Mouse (Mus musculus) forebrain, embryonic 16.5 days (tissue): ENCODE measurements at regions not wholly inside any gene's neighbourhood (a gene's known extent, or its start where the extent isn't known, plus 50 kb on each side); places are given as distances from the start of the nearest gene placed in this dataset.

ENCODE experiments used
- ATAC-seq: fragments of 200-750 bp; cut with Nextera tagmentation; 2 replicates; pipeline ENCODE4 v1.8.0; 2017; ENCODE audit warnings: mild to moderate bottlenecking, moderate library complexity
- H3K27ac ChIP-seq: fragments of 300-500 bp; sonication (generic); 2 replicates; pipeline ENCODE4 v1.5.1; 2014; ENCODE audit warnings: low read length, control low read depth
- H3K27me3 ChIP-seq: fragments of 300-500 bp; sonication (generic); replicated peaks from 2 replicates; pipeline ENCODE4 v1.6.1; 2014; ENCODE audit warnings: low read length; ENCODE audit not compliant: control insufficient read depth, insufficient read depth
- H3K36me3 ChIP-seq: fragments of 300-500 bp; sonication (generic); 2 replicates; pipeline ENCODE4 v1.6.1; 2014; ENCODE audit not compliant: control insufficient read depth, insufficient read depth
- H3K4me1 ChIP-seq: fragments of 300-500 bp; sonication (generic); replicated peaks from 2 replicates; pipeline ENCODE4 v1.6.1; 2014; ENCODE audit warnings: low read length; ENCODE audit not compliant: control insufficient read depth, insufficient read depth
- H3K4me2 ChIP-seq: fragments of 300-500 bp; sonication (generic); 2 replicates; pipeline ENCODE4 v1.6.1; 2014; ENCODE audit warnings: mild to moderate bottlenecking, low read length, control low read depth
- H3K4me3 ChIP-seq: fragments of 300-500 bp; sonication (generic); replicated peaks from 2 replicates; pipeline ENCODE4 v1.5.1; 2014; ENCODE audit warnings: mild to moderate bottlenecking, low read length, control low read depth
- H3K9ac ChIP-seq: fragments of 300-500 bp; sonication (generic); replicated peaks from 2 replicates; pipeline ENCODE4 v1.6.1; 2014; ENCODE audit warnings: low read depth, low read length, control low read depth
- H3K9me3 ChIP-seq: fragments of 300-500 bp; sonication (generic); 2 replicates; pipeline ENCODE4 v1.6.1; 2016; ENCODE audit warnings: low read length; ENCODE audit not compliant: control insufficient read depth
- WGBS: fragments of 180-500 bp; shearing (Covaris S2); extraction: QIAGEN DNeasy Blood & Tissue Kit; methylation state at CpG from one replicate; pipeline ENCODE4 v1.1.7; 2014; 5-methylcytosine and 5-hydroxymethylcytosine counted together

- no peak for ATAC-seq
- H3K27ac ChIP-seq, result no peak overlapping the region
Observed at GRCm38 (mm10) chr14:102907411-102908103, 74.9 kb downstream of the Kctd12 start.

GRCm38 (mm10) chr14:102906826-102907225 lies 75.6 kb downstream of the Kctd12 start:
- ATAC-seq, result no peak
- Histone ChIP-seq H3K4me3 (no peak overlapping the region), H3K27me3 (no peaks in the 10 kb centered on the region), H3K4me1 (peaks cover 5% of the 10 kb centered on the region), H3K27ac (no peak overlapping the region), H3K4me2 (no peak overlapping the region), H3K36me3 (no peaks in the 10 kb centered on the region), H3K9me3 (no peaks in the 10 kb centered on the region), H3K9ac (no peak overlapping the region)
- WGBS, result 88% methylated on average over 6 of the region's 6 CpGs

More at GRCm38 (mm10) chr14:102907411-102908103, 74.9 kb downstream of the Kctd12 start:
- peaks cover 5% of the 10 kb centered on the region; the same call in 1 of the 2 replicates for H3K4me1 ChIP-seq
- H3K27me3 ChIP-seq, result no peaks in the 10 kb centered on the region
- no peak overlapping the region for H3K4me2 ChIP-seq
- no peaks in the 10 kb centered on the region for H3K36me3 ChIP-seq
- no peak overlapping the region for H3K4me3 ChIP-seq
- no peaks in the 10 kb centered on the region for H3K9me3 ChIP-seq
- H3K9ac ChIP-seq, result no peak overlapping the region
- 79% methylated on average over 6 of the region's 6 CpGs for WGBS

DNA sequence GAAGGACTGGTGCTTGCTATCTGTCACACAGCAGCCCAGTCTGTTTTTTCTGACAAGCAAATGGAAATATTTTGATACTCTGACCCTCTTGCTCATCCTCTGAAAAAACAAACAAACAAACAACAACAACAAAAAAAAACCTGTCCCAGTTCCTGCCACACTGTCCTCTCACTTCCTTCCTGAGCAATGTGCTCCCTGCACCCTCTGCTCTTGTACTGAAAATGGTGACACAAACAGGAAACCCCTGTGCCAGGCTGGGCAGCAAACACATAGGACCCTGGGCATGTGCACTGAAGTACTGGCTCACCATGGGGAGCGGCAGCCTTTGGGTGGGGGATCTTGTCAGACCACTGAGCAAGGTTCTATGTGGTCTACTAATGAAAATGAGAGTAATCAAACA lies 76.2 kb downstream of the Kctd12 start:
- Histone ChIP-seq H3K4me1 (peaks cover 5% of the 10 kb centered on the region), H3K9me3 (no peaks in the 10 kb centered on the region), H3K27ac (no peak overlapping the region), H3K27me3 (no peaks in the 10 kb centered on the region), H3K4me2 (no peak overlapping the region), H3K4me3 (no peak overlapping the region), H3K9ac (no peak overlapping the region), H3K36me3 (no peaks in the 10 kb centered on the region)
- no peak for ATAC-seq
- WGBS, result 86% methylated on average over 1 of the region's 1 CpGs

GRCm38 (mm10) chr14:102902906-102903305 lies 79.5 kb downstream of the Kctd12 start:
- Histone ChIP-seq H3K9ac (no peak overlapping the region), H3K27ac (peak overlapping the region; percentile 47), H3K36me3 (no peaks in the 10 kb centered on the region), H3K4me3 (no peak overlapping the region), H3K4me2 (peak overlapping the region; percentile 7), H3K27me3 (no peaks in the 10 kb centered on the region), H3K9me3 (no peaks in the 10 kb centered on the region), H3K4me1 (peaks cover 5% of the 10 kb centered on the region)
- WGBS, result 58% methylated on average over 12 of the region's 12 CpGs
- ATAC-seq, result peak; percentile 94

DNA sequence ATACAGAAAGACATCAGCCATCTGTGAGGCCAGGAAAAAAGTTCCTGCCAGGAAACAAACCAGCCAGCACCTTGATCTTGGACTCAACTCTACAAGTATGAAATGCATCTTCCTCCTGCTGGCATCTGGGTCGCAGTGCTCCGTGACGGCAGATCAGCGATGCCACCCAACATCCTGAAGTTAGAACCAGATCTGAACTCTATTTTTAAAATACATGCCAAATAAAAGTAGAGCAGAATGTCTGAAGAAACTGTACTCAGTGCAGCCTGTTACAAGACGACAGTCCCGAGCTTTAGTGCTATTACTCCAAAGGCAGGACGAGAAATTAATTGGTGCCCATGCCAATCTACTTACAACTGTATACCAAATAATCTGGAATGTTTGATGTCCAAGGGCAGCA lies 80.2 kb downstream of the Kctd12 start:
- Histone ChIP-seq H3K36me3 (no peaks in the 10 kb centered on the region), H3K9ac (no peak overlapping the region), H3K9me3 (no peaks in the 10 kb centered on the region), H3K4me1 (peaks cover 5% of the 10 kb centered on the region), H3K4me2 (no peak overlapping the region; the same call in 1 of the 2 replicates), H3K27ac (no peak overlapping the region; the same call in 1 of the 2 replicates), H3K4me3 (no peak overlapping the region), H3K27me3 (no peaks in the 10 kb centered on the region)
- ATAC-seq, result no peak
- 75% methylated on average over 7 of the region's 7 CpGs for WGBS

DNA sequence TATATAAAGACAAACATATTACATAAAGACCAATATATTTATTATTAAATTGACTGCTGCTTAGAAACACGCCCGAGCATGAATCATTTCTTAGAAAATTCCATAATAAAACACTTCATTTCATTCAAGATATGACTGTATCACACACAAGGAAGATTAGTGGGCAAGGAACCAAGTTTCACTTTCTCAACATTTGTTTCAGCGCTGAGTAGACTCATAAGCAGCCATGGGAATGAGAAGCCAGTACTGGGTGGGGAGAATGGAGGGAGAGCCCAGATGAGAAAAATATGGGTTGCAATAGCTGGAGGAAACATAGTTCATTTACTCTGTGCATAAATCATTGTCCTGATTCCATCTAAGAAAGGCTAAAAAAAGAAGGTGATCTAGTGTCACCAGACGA lies 84.0 kb downstream of the Kctd12 start:
- ATAC-seq, result no peak
- WGBS, result 81% methylated on average over 4 of the region's 4 CpGs
- H3K36me3 ChIP-seq, result no peaks in the 10 kb centered on the region
- no peaks in the 10 kb centered on the region for H3K9me3 ChIP-seq
- H3K4me1 ChIP-seq, result peaks cover 5% of the 10 kb centered on the region
- no peaks in the 10 kb centered on the region for H3K27me3 ChIP-seq
- H3K4me2 ChIP-seq, result no peak overlapping the region
- no peak overlapping the region for H3K27ac ChIP-seq
- H3K9ac ChIP-seq, result no peak overlapping the region
- no peak overlapping the region for H3K4me3 ChIP-seq

DNA sequence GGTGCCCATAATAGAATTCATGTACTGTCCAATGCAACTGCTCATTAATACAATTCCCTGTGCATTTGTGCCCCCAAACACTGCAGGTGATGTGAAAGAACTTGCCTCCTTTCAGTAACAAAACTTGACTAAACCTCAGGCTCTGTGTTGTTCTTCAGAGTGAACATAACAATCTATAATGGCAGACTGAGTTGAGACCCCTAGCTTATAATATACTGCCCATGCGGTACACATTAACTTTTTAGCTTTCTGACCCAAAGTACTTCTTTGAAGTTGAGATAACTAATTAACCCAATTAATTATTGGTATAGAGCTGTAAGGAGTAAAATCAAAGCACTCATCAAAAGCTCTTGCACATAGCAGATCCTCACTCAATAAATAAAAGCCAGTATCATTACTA lies 85.4 kb downstream of the Kctd12 start:
- ATAC-seq, result no peak
- no peak overlapping the region for H3K9ac ChIP-seq
- no peaks in the 10 kb centered on the region for H3K27me3 ChIP-seq
- H3K9me3 ChIP-seq, result no peaks in the 10 kb centered on the region
- H3K4me3 ChIP-seq, result no peak overlapping the region
- no peak overlapping the region for H3K27ac ChIP-seq
- WGBS, result 65% methylated on average over 1 of the region's 1 CpGs
- no peak overlapping the region for H3K4me2 ChIP-seq
- no peaks in the 10 kb centered on the region for H3K36me3 ChIP-seq
- H3K4me1 ChIP-seq, result no peaks in the 10 kb centered on the region

DNA sequence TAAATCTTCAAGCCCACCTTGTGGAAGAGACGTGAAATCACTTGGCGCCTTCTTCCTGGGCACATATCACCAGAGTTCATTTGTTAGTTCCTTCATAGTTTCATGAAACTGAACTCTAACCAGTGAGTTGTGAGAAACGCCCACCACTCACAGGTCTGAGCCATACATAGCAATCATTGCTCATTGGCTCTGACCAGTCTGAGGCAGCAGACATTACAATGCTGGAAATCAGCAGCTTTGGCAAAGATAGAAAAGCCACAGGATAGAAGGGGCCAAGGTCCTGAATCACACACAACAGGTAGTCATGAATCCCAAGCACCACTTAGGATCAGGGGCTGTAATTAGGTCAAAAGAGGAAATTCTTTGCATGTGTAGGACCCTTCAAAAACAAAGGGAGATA lies 85.9 kb downstream of the Kctd12 start:
- no peak for ATAC-seq
- WGBS, result 92% methylated on average over 3 of the region's 3 CpGs
- H3K27me3 ChIP-seq, result no peaks in the 10 kb centered on the region
- H3K9ac ChIP-seq, result no peak overlapping the region
- no peak overlapping the region for H3K4me2 ChIP-seq
- no peaks in the 10 kb centered on the region for H3K36me3 ChIP-seq
- H3K4me1 ChIP-seq, result no peaks in the 10 kb centered on the region
- H3K9me3 ChIP-seq, result no peaks in the 10 kb centered on the region
- H3K4me3 ChIP-seq, result no peak overlapping the region
- no peak overlapping the region for H3K27ac ChIP-seq

GRCm38 (mm10) chr14:102893241-102893640 lies 89.2 kb downstream of the Kctd12 start:
- Histone ChIP-seq H3K9me3 (no peaks in the 10 kb centered on the region), H3K36me3 (no peaks in the 10 kb centered on the region), H3K9ac (no peak overlapping the region), H3K4me2 (no peak overlapping the region), H3K27me3 (no peaks in the 10 kb centered on the region), H3K27ac (no peak overlapping the region), H3K4me3 (no peak overlapping the region), H3K4me1 (no peaks in the 10 kb centered on the region)
- WGBS, result 82% methylated on average over 7 of the region's 7 CpGs
- no peak for ATAC-seq

- WGBS, result 27% methylated on average over 4 of the region's 4 CpGs
- ATAC-seq, result no peak
Observed at GRCm38 (mm10) chr14:102891552-102891951, 90.9 kb downstream of the Kctd12 start.

More at GRCm38 (mm10) chr14:102891552-102891951, 90.9 kb downstream of the Kctd12 start:
- H3K36me3 ChIP-seq, result no peaks in the 10 kb centered on the region
- no peak overlapping the region for H3K9ac ChIP-seq
- no peaks in the 10 kb centered on the region for H3K4me1 ChIP-seq
- H3K4me3 ChIP-seq, result no peak overlapping the region
- no peaks in the 10 kb centered on the region for H3K27me3 ChIP-seq
- H3K4me2 ChIP-seq, result no peak overlapping the region
- no peak overlapping the region for H3K27ac ChIP-seq
- no peaks in the 10 kb centered on the region for H3K9me3 ChIP-seq
